Mouse (Mus musculus) thymus, postnatal 25 days (tissue): Measurements from ENCODE around the gene D3Ertd751e.
A peak's percentile ranks its signal among the peaks of the same experiment; 100 is the strongest.

Source experiments
- DNase-seq: peaks from one replicate; pipeline ENCODE4 v3.0.0; 2022

The D3Ertd751e gene

GRCm38 (mm10) chr3:41742278-41742934 lies at the start of gene D3Ertd751e, which contains the start of gene Sclt1:
Gene D3Ertd751e (plus strand): TSS chr3:41742611.
Gene Sclt1 (minus strand): TSS chr3:41742514.
- DNase-seq = peak; percentile 97

GRCm38 (mm10) chr3:41695681-41696080 lies 46.7 kb upstream of the D3Ertd751e start:
- no peak for DNase-seq

GRCm38 (mm10) chr3:41741601-41742277 lies 672 bp upstream of the D3Ertd751e start:
- DNase-seq = no peak

GRCm38 (mm10) chr3:41743436-41743835 lies 1.0 kb downstream of the D3Ertd751e start:
- peak; percentile 27 for DNase-seq

- DNase-seq = no peak
Measured at GRCm38 (mm10) chr3:41754556-41754955, 12.1 kb downstream of the D3Ertd751e start.

GRCm38 (mm10) chr3:41762091-41762490 lies 19.7 kb downstream of the D3Ertd751e start:
- no peak for DNase-seq

GRCm38 (mm10) chr3:41812447-41812846 lies 70.0 kb downstream of the D3Ertd751e start:
- no peak for DNase-seq
